Mouse (Mus musculus) right cerebral cortex, postnatal 10 days (tissue): ENCODE data around the gene Uqcrc1.

Source experiments
- DNase-seq, 2 experiments: peaks; one replicate each; pipeline ENCODE4 v3.0.0; 2021; ENCODE audit warnings: low spot score in 2 of 2

Gene Uqcrc1

DNA sequence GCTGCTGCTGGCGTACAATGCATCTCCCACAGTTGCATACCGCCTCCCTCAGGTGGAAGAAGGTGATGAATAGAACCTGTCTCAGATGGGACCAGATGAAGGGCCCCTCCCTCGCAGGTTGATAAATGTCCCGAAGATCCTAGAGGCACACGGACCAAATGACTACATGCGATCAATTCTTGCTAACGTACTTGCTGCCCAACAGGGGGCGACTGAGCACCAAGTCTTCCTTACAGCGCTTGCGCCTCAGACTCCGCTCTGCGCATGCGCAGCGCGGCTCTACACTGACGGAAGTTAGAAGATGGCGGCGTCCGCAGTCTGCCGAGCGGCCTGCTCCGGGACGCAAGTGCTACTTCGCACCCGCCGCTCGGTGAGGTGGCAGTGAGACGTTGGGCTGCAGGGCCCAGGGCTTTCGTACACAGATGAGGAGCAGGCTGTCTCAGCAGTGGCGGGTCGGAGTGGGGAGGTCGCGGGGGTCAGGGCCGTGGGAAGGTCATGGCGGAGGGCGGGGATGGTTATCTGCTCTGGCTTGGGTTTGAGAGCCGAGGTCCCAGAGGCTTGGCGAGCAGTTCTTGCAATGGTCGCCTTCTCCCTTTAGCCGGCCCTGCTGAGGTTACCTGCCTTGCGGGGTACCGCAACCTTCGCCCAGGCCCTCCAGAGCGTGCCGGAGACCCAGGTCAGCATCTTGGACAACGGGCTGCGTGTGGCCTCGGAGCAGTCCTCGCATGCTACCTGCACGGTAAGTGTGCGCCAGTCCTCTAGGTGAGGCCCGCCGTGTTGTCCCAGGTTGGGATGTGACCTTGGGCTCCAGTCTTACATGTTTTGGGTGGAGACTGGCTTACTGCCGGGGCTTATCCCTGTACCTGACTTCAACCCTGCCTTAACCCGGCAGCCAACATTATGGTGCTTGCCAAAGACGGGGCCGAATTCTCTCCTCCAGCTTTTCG is at the start of gene Uqcrc1:
Uqcrc1 (plus strand) TSS at position 216 of the 947 bp plus-strand sequence.
- peak; percentile 97 to 98 for DNase-seq

- no peak for DNase-seq
Observed at GRCm38 (mm10) chr9:108912308-108912707, 24.1 kb upstream of the Uqcrc1 start.

DNA sequence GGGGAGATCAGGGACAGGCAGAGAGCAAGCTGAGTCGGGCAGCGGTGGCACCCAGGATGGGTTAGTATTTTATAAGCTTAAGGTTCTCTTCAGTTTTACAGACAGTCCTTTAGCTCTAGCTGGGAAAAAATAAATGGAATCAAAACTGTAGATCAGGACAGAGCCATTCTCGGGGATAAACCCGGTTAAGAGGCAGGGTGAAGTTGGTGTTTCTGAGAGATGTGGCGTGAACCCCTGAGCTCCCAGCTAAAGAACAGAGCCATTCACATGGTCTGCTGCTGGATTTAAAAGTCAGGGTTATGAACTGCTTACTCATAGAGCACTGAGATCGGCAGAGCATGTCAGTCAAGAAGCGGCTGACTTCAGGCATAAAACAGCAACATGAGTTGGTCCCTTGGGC is 23.3 kb upstream of the Uqcrc1 start:
- no peak for DNase-seq

DNA sequence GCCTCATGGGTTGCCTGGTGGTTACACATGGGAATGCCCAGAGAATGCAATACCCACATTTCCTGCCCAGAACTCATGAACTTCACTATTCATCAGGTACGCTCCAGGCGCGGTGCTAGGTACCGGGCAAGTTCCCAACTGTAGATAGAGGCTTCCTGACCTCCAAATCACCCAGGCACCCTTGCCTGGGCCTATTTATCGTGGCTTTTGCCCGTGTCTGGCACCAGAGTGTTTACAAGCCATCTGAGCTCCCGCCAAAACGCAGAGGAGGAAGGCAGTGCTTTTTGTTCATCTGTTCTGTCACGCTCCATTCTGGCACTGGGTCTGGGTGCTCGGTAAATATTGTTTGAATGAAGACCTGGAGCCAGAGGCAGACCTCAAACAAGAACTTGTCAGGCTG is 22.8 kb upstream of the Uqcrc1 start:
- DNase-seq = no peak

GRCm38 (mm10) chr9:108914491-108914890 is 21.9 kb upstream of the Uqcrc1 start, which contains the start of gene Tmem89:
Tmem89 (plus strand) TSS chr9:108914619.
- DNase-seq = peak; percentile 84 to 88

DNA sequence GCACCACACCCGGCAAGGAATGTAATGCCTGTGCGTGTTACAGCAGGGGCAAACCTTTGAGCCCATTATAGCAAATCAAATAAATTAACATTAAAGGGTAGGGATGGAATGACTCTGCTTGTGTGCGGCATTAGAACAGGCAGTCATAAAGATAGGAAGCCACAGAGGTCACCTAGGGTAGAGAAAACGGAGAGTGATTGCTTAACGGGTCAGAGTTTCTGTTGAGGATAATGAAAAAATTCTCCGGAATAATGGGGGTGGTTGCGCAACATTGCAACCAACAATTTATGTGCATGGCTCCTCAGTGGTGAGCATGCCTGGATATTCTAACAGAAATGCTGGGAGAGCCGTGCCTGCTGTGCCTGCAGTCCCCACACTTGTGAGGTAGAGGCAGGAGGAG is 10.5 kb upstream of the Uqcrc1 start:
- no peak for DNase-seq

GRCm38 (mm10) chr9:108928424-108928823 is 8.0 kb upstream of the Uqcrc1 start:
- no peak for DNase-seq

DNA sequence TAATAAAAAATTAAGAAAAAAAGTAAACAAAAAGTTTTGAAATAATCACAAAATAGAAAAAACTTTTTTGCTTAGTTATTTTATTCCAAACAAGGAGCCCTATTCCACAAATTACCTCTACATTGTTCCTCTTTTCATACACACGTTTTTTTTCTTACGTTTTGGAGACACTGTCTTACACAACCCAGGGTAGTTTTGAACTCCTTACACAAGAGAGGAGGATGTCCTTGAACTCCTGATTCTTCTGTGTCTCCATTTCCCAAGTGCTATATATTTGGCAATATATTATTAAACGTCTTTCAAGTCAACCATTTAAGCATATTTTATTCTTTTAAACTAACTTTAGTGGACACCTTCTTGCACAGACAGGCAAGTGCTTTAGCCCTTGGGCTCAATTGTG is 442 bp upstream of the Uqcrc1 start:
- DNase-seq = no peak

GRCm38 (mm10) chr9:108945111-108945510 is 8.7 kb downstream of the Uqcrc1 start:
- no peak for DNase-seq

DNA sequence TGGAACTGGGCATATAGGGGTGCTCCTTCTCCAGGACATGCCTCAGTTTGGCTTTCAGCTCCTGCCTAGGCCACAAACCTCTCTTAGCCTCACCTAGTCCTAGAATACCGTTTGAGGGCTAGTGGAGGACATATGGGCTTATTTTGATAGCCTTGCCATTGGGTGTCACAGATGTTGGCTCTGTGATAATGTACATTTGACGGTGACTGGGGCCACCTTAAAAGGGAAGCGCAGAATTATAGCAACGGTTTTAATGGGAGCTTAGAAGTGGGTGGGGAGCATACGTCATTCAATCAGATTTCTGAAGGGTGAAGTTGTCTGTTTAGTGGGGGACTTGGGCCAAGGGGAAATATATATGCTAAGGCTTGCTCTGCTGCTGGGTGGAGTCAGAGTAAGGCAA is 9.2 kb downstream of the Uqcrc1 start:
- no peak for DNase-seq

GRCm38 (mm10) chr9:108949231-108949966 is 13.0 kb downstream of the Uqcrc1 start:
- DNase-seq = no peak

- DNase-seq = no peak
Observed at GRCm38 (mm10) chr9:108949967-108950728, 13.7 kb downstream of the Uqcrc1 start.

DNA sequence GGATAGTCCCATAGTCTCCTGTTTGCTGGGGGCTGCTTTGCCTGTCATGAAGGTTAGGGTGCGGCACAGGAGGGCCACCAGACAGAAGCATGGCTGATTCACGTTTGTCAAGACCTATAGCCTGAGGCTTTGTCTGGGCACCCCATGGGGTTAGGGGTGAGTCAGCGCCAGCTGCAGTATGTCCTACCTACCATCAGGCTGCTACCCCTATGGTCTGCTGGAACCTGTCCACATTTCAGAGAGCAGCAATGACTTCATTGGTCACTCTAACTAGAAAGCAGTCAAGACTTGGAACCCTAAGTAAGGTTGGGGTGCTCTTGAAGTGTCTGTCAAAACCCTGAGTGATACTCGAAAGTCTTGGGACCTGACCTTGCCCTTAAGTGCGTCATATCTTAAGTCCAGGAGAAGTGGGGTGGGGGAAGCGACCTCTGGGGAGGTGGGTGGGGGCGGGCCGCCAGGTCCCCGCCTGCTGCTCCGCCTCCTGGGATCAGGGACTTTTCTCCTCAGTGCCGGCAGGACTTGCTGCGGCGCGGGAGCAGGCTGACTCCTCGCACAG is 16.7 kb downstream of the Uqcrc1 start, which contains the start of gene Col7a1:
Col7a1 (plus strand) TSS at position 506 of the 556 bp plus-strand sequence.
- no peak for DNase-seq

DNA sequence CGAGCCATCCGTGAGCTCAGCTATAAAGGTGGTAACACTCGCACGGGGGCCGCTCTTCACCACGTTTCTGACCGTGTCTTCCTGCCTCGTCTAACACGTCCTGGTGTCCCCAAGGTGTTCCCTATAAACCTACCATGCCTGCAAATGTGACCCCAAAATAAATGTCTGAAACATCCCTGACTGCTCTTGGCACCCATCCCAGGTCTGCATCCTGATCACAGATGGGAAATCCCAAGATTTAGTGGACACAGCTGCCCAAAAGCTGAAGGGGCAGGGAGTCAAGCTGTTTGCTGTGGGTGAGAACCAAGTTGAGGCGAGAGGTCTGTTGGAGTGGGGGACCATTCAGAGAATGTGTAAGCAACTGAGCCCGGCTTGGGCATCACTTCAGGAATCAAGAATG is 18.8 kb downstream of the Uqcrc1 start:
- no peak for DNase-seq

DNA sequence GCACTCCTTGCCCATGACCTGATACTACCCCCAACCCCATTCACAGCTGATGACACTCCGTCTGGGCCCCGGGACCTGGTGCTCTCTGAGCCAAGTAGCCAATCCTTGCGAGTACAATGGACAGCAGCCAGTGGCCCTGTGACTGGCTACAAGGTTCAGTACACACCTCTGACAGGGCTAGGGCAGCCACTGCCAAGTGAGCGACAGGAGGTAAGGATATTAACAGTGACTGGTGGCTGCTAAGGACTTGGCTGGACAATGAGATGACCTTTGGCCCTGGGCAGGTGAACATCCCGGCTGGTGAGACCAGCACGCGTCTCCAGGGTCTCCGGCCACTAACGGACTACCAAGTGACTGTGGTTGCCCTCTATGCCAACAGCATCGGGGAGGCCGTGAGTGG is 19.4 kb downstream of the Uqcrc1 start:
- DNase-seq = no peak

DNA sequence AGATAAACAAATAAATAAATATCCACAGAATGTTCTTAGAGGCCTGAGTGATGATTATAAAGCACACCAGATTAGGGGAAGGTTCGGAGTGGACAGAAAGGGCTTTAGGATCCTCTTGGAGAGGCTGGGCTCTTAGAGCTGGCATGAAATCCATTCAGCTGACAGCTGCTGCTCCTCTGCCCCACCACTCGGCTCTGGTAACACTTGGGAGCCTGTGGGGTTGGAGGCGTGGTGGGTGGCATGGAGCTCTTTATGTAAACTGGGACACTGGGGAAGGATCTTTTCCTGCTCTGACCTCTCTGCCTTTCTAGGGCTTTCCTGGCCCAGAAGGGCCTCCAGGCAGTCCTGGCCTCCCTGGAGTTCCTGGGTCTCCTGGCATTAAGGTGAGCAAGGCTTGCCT is 27.1 kb downstream of the Uqcrc1 start:
- no peak for DNase-seq

DNA sequence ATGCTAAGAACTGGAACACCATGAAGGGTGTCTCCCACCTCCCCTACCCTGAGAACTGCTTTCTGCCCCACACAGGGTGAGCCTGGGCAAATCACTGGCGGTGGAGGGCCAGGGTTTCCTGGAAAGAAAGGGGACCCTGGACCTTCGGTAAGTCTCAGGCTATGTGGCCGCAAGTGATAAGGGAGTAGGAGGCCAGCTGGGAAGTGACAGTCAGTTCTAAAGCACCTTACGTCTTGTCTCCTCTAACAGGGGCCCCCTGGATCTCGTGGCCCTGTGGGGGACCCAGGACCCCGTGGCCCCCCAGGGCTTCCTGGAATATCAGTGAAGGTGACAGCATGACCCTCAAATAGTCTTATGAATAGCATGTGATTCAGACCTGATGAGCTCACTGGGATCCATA is 27.9 kb downstream of the Uqcrc1 start:
- no peak for DNase-seq

- no peak for DNase-seq
Observed at GRCm38 (mm10) chr9:108970623-108971022, 34.2 kb downstream of the Uqcrc1 start.

DNA sequence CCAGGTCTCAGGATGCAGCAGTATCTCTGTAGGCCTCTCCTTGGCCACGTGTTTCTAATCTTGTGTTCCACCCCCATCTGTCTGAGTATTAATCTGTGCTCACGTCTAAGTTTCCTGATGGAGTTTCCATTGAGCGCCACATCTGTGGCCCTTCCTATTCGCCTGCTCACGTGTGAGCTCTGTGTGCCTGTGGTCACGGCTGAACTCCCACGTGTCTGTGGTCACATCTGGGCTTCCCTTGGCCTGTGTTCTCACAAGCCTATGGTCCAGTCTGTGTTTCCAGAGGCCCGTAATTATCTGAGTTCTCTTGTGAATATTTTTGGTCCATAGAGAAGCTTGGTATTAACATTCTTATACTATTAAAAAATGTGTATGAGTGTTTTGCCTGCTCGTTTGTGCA is 40.0 kb downstream of the Uqcrc1 start:
- no peak for DNase-seq

DNA sequence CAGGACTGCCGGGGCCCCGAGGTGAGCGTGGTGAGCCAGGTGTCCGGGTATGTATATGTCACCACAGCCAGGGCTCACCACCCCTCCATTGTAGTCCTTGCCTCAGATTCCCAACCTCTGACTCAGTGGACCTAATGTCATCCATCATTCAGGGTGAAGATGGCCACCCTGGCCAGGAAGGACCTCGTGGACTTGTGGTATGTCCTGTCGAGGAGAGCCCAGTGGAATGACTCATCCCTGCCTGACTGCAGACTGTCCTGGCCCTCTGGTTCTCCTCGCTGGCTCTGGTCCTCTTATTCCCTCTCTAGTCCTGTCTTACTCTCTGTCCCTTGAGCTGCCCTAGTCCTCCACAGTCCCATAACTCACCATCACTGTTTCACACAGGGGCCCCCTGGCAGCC is 41.5 kb downstream of the Uqcrc1 start:
- DNase-seq = no peak

DNA sequence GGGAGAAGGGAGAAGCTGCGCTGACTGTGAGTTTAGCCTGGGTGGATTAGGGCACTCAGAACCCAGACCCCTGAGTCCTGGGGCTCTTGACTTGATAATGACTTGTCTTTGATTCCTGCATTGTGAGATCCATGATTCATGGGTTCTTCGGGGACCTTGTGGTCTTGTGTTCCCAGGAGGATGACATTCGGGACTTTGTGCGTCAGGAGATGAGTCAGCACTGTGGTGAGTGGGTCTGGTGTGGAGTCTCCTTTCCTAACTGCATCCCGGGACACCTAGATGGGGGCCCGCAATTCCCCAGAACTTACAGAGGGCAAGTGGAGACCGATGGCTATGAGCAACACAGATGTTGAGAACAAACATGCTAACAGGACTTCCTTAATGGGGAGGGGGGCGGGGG is 46.1 kb downstream of the Uqcrc1 start:
- no peak for DNase-seq

- DNase-seq = no peak
Observed at GRCm38 (mm10) chr9:108983209-108983608, 46.8 kb downstream of the Uqcrc1 start.
